Mouse (Mus musculus): Measurements from ENCODE around the gene Neurog1. TPM values are rescaled to one million over a fixed set of nuclear protein-coding genes. Genes with fewer than 3 reads are reported as not detected.

The Neurog1 gene
- polyA plus RNA-seq, 1 experiment from 2014 or later: 2.3 TPM

- no peaks in the 10 kb centered on the region for H3K36me3 ChIP-seq (ENCODE audit: control insufficient read depth, insufficient read depth, low read length)
- ATAC-seq: no peak
- H3K4me3 ChIP-seq (ENCODE audit: low read depth, low read length): no peak overlapping the region
- peaks cover 3% of the 10 kb centered on the region for H3K9me3 ChIP-seq (replicated peaks; ENCODE audit: control insufficient read depth, low read length, poor library complexity, severe bottlenecking)
- no peak overlapping the region for H3K27ac ChIP-seq (ENCODE audit: low read length)
- WGBS: 17% methylated on average over 5 of the region's 5 CpGs
- H3K27me3 ChIP-seq (ENCODE audit: control insufficient read depth, insufficient read depth, low read depth, low read length): peaks cover 7% of the 10 kb centered on the region
- no peak overlapping the region for H3K9ac ChIP-seq (ENCODE audit: low read depth, low read length)
- 0 out of 2 replicates have a peak, but pooled peaks cover 4% of the 10 kb centered on the region for H3K4me1 ChIP-seq (ENCODE audit: control insufficient read depth, insufficient read depth, low read length)
- H3K4me2 ChIP-seq (ENCODE audit: low read length): no peak overlapping the region
Observed at GRCm38 (mm10) chr13:56214633-56215032, 37.3 kb downstream of the Neurog1 start.

- Histone ChIP-seq H3K27me3 (ENCODE audit: control insufficient read depth, insufficient read depth, low read depth, low read length) (peaks cover 6% of the 10 kb centered on the region), H3K9me3 (replicated peaks; ENCODE audit: control insufficient read depth, low read length, poor library complexity, severe bottlenecking) (peaks cover 3% of the 10 kb centered on the region), H3K4me3 (ENCODE audit: low read depth, low read length) (no peak overlapping the region), H3K4me2 (ENCODE audit: low read length) (peak overlapping the region; percentile 23), H3K27ac (ENCODE audit: low read length) (no peak overlapping the region), H3K36me3 (ENCODE audit: control insufficient read depth, insufficient read depth, low read length) (no peaks in the 10 kb centered on the region), H3K4me1 (ENCODE audit: control insufficient read depth, insufficient read depth, low read length) (peaks cover 4% of the 10 kb centered on the region; the same call in 1 of the 2 replicates), H3K9ac (ENCODE audit: low read depth, low read length) (no peak overlapping the region)
- 0 out of 2 replicates have a peak, but pooled peaks have one; percentile 42 for ATAC-seq
- 8% methylated on average over 8 of the region's 8 CpGs for WGBS
Observed at GRCm38 (mm10) chr13:56209067-56209411, 42.9 kb downstream of the Neurog1 start.

DNA sequence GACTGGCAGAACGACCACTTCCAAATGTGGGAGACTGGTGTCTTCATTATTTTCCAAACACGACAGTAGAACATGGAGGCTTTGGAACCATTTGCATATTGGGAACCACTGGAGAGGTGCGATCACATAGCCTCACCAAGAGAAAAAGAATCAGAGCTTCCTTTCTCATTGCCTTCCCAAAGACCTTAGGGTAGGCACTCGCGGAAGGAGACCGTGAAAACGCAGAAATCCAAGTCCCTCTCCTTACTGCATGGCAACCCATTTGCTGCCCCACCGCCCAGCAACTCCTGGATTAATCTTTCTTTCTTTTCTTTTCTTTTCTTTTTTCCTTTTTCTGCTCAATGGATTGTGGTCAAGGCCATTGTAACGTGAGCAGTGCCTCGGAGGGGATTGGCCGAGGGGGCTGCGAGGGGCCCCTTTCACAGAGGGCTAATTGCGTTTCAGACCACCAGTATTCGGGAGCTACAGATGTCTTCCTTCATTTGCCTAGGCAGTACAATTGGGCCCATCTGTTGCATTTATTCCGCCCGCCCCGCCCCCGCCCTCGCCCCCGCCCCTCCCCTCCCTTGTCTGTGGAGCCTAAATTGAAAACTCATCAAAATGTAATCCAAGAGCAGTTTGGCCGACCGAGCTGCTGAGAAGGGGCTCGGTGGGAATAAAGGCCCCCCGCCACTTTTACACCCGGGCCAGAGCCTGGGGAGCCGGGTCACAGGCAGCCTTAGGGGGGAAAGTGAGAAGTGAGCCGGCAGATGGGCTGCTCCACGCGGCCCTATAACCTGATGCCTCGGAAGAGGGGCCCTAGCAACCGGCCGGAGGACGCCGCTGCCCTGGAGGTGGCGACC is 43.5 kb downstream of the Neurog1 start:
- Histone ChIP-seq H3K36me3 (ENCODE audit: control insufficient read depth, insufficient read depth, low read length) (no peaks in the 10 kb centered on the region), H3K4me2 (ENCODE audit: low read length) (peak overlapping the region; percentile 23), H3K4me3 (ENCODE audit: low read depth, low read length) (no peak overlapping the region), H3K27ac (ENCODE audit: low read length) (no peak overlapping the region), H3K9me3 (replicated peaks; ENCODE audit: control insufficient read depth, low read length, poor library complexity, severe bottlenecking) (peaks cover 3% of the 10 kb centered on the region), H3K9ac (ENCODE audit: low read depth, low read length) (no peak overlapping the region), H3K27me3 (ENCODE audit: control insufficient read depth, insufficient read depth, low read depth, low read length) (peaks cover 6% of the 10 kb centered on the region), H3K4me1 (ENCODE audit: control insufficient read depth, insufficient read depth, low read length) (peaks cover 4% of the 10 kb centered on the region; the same call in 1 of the 2 replicates)
- WGBS: 3% methylated on average over 33 of the region's 35 CpGs
- ATAC-seq: no peak

Other genes with a start within 250 kb of the Neurog1 start
- 243 and 285 TPM in 2 replicates for gene H2afy, start 115.8 kb downstream of the Neurog1 start, polyA plus RNA-seq (2015; fragmentation: Nextera tagmentation; extraction: Ambion mirVana)
- 0.91 and 0.93 TPM in 2 replicates for gene Tifab, start 73.3 kb downstream of the Neurog1 start, polyA plus RNA-seq (2015; fragmentation: Nextera tagmentation; extraction: Ambion mirVana)
- 12.3 and 21.0 TPM in 2 replicates for gene Cxcl14, start 44.4 kb upstream of the Neurog1 start, polyA plus RNA-seq (2015; fragmentation: Nextera tagmentation; extraction: Ambion mirVana)
- not detected in 2 replicates for gene Gm3045, start 174.4 kb upstream of the Neurog1 start, polyA plus RNA-seq (2015; fragmentation: Nextera tagmentation; extraction: Ambion mirVana)
- not detected in 2 replicates for gene Slc25a48, start 186.2 kb upstream of the Neurog1 start, polyA plus RNA-seq (2015; fragmentation: Nextera tagmentation; extraction: Ambion mirVana)
- not detected in 2 replicates for gene Il9, start 230.1 kb upstream of the Neurog1 start, polyA plus RNA-seq (2015; fragmentation: Nextera tagmentation; extraction: Ambion mirVana)

All from midbrain, embryonic 16.5 days (tissue).